Mouse (Mus musculus): ENCODE measurements around the gene Atp1b3.
A peak's percentile ranks its signal among the peaks of the same experiment; 100 is the strongest.
"Not testable (repeated sequence)": the region's sequence is repeated elsewhere in the genome, so short reads cannot be mapped to it uniquely, and the experiment has no call there.

Gene Atp1b3

DNA sequence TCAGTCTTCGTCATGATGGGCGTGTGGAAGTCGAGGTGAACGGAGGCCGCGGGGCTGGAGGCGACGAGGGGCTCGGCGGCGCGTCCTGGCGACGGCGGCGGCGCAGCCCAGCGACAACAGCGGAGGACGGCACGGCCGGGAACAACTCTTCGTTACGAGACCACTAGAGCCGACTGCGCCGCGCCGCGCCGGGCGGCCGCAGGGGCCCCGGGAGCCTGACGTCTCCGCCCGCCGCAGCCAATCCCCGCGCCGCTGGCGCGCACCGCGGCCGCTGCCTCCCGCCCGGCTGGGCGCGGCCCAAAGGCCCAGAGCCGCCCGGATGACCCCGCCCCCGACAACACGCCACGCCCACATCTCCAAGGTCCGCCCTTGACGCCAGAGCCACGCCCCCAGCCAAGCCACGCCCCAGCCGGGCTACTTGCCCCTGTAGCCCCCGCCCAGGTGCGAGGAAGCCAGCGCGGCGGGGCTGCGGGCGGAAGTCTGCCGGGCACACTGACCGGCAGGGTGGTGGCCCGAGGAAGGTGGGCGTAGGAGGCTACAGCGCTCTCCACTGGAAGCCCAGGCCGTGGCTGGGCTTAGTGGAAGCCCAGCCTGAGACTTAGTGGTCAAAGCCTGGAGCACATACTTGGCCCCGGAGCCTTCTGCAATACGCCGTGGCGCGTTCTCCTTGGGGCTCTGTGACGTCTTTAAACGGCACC, at the start of gene Atp1b3:
Gene Atp1b3, minus strand, starts transcription at position 302 of the 698 bp plus-strand sequence.
- peak; percentile 100 for DNase-seq

DNA sequence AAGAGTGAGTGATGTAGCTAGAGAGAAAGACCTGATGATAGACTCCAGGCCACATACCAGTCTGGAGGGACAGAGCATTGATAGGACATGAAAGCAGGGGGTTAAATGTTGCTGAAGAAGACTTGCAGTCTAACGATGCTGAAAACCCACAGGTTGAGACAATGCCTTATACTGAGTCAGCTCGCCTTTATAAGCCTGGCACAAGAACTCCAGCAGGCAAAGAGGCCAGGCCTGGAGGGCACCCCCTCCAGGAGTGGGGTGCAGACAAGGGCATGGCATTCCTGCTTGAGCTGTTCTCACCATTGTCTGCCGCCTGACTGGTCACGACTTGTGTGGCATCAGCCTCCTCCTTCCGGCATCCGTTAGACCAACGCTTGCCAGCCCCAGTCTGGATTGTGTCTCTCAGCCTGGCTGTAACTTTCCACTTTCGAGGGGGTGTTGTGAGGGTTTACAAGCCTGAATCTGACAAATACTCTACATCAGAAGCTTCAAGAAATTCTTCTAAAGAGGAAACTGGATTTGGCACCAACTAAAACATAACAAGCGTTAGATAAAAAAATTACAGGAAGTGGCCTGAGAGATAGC, 48.7 kb upstream of the Atp1b3 start:
- DNase-seq = peak; percentile 34

DNA sequence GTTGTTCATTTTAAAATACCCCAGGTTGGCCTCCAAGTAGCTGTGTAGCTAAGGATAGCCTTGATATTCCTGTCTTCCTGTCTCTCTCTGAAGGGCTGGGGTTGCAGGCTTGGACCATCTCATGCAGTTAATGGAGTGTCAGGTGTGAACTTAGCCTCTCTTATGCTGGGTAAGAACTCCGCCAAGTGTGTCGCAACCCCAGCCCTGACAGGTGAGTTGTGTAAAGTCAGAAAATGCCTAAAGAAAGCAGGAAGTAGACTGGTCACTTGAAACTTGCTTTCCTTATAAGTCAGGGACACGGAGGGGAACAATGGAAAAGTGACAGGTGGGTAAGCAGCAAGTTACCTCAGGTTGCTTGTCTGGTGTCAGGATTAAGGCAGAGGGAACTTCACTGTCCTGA, 40.1 kb upstream of the Atp1b3 start:
- DNase-seq = no peak

DNA sequence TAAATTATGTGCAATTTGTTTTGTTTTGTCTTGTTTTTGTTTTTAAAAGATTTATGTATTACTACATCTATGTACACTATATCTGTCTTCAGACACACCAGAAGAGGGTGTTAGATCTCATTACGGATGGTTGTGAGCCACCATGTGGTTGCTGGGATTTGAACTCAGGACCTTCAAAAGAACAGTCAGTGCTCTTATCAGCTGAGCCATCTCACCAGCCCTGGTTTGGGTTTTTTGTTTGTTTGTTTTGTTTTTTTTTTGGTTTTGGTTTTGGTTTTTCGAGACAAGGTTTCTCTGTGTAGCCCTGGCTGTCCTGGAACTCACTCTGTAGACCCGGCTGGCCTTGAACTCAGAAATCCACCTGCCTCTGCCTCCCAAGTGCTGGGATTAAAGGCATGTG, 35.7 kb upstream of the Atp1b3 start:
- DNase-seq = not testable (repeated sequence)

DNA sequence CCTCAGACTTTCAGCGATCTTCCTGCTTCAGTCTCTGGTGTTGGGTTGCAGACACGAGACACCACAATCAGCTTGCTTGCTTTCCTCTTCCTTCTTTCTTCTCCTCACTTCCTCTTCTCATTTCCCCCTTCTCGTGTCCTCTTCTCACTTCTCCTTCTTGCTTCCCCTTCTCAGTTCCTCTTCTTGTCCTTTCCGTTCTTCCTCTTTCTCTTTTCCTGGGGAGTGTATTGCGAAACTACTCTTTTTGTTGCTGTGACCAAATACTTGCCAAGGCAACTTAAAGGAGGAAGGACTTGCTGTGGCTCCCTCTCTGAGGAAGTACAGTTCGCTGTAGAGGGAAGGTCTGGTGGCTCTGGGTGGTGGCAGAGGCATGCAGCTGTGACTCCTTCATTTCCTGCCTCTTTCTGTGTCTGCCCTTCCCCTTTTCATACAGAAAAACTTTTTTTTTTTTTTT, 35.2 kb upstream of the Atp1b3 start:
- no peak for DNase-seq

DNA sequence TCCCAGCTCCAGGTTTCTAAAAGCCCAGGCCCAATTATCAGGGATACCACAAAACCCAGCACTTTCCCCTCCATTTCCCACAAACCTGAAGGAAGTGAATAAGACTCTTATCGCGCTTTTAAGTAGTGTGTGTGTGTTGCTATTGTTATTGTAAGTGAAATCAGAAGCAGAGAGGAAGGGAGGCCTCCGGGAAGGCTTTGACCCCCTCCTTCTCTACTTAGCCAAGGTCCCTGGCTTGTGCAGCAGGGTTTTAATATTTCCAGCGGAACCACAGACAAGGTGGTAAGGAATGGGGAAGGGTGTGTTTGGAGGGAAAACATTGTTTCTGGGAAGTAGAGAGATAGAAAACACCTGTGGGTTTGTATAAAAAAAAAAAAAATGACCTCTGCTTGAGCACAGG, 34.4 kb upstream of the Atp1b3 start:
- no peak for DNase-seq

DNA sequence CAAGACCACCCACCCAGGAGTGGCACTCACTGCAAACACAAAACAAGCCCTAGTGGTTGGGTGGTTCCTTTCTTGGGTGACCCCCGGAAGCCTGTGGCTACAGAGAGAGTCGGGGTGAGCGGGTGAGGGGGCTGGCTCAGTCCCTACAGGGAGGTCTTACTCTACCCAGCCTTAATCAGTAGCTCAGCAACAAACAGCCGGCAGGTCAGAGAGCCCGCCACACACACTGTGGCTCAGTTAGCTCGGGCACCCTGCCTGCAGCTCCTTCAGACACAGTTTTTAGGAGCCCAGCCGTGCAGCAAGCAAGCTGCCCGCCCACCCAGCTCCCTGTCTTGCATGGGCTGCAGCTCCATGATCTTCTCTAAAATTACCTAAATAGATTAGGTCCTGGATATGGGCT, 33.9 kb upstream of the Atp1b3 start:
- no peak for DNase-seq

DNA sequence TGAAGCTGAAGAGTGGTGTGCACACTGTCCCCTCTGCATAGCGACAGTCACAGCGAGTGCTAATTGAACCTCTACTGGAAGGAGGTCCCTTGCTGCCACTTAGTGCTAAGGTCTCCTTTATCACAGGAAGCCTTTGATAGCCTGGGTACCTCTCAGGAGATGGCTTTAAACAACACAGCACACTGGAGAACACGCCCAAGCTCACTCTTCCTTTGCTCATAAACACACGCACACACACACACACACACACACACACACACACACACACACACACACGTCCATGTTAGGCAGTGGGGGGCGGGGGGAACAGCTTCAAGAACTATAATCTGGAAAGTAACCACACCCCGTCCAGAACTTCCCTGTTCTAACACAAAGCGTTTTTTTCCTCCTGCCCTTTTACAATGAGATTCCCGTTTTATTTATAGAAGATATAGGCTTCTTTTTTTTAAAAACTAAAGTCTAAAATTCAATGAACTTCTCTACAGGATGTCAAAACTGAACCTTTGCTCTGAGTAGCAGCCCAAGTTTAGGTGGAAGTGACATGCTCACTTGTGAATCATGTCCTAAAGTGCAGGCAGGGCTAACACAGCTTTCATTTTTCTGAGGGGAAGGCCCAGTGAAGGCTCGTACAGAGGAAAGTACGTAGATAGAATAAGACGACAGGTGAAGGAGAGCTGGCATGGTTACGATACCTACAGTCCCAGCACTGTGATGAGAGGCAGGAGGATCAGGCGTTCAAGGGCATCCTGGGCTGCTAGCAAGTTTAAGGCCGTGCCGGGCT, 30.9 kb upstream of the Atp1b3 start:
- no peak for DNase-seq

DNA sequence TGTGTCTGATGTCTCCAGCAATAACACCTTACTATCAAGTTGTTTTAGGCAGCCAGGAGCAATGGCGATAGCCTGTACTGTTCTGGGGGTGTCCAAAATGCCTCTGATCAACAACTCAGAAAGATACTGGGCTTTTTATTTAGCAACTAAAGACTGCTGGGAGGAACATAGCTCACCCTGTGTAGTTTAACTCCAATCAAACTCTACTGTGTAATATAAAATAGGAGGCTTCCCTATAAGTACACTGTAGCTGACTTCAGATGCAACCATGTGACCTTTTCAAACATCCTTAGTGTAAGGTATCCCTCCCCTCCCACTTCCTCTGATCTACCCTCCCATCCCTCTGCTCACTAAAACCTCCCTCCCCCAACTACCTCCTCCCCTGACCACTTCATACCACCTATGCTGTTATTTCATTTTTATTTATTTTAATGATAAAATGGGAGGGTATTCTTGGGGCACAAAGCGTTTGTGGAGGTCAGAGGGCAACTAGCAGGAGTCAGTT, 29.5 kb upstream of the Atp1b3 start:
- DNase-seq = no peak

DNA sequence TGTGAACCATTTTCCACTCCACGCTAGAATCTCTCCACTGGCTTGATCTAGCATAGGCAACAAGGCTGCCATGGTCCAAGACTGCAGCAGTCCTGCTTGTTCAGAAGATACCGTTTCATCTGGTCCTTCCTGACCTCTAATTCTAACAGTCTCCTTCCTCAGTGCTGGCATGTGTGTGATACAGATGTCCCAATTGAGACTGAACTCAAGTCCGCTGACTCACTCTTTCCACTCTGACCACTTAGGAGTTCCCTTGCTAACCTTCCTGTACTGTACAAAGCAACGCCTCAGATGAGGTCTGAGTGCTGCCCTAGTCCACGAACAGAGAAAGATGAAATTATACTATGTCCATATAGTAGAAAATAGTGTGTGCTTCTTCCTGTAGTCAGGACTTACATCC, 28.9 kb upstream of the Atp1b3 start:
- no peak for DNase-seq

DNA sequence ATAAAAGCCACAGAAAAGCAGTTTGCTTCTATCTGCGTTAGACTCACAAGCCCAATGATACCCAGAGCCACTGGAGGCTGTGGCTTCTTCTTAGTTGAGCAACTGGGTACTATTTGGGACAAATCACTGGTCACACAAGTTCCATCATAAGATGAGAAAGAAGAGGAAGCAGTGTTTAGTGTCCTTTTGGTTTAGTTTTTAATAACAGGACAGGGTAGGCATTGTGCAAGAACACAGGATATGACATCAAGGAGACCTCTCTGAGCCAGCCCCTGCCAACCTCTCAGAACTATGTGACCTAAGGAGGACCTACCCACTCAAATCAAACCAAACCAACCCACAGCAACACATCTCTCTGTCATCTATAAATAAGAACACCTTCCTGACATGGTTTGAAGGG, 27.7 kb upstream of the Atp1b3 start:
- no peak for DNase-seq

DNA sequence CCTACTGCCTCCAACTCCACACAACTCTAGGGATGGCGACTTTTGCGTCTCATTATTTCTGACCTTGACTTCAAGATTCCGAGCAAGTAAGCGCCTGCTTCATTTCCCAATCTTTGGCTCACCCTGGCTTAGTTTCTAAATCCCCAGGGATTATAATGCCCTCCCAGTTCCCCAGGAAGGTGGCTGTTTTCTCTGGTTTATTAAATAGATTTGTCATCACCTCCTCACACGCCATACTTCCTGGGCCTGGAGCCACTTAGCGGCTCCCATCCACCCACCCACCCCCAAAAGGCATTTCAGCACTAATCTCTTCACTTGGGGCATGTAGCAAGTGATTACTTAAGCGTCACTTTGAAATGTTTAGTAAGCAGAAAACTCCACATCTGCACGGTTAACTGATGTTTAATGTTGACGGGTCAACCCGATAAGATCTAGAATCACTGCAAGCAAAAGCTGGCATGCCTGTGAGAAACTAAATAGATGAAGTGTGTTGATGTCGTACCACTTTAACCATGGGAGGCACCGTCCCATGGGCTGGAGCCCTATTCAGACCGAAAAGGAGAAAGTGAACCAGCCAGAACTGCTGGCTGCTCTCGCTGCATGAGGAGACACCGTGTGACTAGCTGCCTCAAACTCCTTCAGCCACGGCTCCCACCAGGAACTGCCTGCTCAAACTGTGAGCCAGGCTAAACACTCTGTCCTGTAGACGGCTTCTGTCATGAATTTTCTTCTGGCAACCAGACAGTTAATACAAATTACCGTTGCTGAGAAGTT, 19.7 kb upstream of the Atp1b3 start:
- DNase-seq = no peak

DNA sequence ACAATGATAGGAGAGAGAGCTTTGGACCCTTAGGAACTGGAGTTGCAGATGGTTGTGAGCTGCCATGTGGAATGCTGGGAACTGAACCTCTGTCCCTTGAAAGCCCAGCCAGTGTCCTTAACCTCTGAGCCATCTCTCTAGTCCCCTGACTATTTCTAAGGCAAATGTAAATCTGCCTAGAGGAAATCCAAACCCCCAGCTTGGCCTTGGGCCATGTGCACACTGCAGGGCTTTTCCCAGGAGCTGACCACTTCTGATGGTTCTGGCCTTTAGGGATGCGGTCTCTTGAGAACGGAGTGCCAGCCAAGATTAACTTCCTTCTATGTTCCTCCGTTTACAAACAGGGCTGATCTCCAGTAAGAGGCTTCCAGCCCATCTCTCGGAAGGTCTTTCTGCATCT, 18.5 kb upstream of the Atp1b3 start:
- no peak for DNase-seq

DNA sequence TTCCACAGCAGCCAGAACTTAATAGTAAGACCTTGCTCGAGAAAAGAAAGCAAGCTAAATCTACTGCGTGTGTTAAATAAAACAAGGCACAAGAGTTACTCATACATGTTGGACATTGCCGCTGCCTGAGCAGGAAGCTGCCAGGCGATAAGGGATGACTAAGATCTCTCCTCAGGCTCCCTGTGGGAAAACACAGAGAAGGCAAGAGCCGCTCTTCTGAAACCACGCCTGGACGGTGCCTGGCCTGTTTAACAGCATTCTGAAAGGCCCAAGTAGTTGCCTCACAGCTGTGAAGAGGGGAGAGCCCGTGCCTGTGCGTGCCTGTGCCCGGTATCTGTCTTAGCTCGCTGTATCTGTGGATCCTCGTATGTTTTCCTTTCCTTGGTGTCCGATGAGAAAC, 17.2 kb upstream of the Atp1b3 start:
- no peak for DNase-seq

DNA sequence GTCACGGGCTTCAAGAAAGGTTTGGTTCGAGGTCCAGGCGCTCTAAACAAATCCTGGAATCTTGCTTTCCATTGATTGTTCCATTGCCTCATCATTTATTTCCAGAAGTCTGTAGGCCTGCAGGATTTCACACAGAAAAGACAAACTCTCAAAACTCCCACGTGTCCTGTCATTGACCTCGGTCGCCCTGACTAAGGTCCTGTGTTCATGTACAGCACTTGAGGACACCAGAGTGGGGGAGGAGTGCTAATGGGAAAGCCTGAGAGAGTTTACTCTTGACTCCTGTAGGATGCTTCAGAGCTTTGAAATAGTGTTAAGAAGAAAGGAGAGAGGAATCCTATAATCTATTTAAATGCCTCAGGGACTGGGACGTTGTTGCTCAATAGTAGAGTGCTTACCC, 15.3 kb upstream of the Atp1b3 start:
- no peak for DNase-seq

DNA sequence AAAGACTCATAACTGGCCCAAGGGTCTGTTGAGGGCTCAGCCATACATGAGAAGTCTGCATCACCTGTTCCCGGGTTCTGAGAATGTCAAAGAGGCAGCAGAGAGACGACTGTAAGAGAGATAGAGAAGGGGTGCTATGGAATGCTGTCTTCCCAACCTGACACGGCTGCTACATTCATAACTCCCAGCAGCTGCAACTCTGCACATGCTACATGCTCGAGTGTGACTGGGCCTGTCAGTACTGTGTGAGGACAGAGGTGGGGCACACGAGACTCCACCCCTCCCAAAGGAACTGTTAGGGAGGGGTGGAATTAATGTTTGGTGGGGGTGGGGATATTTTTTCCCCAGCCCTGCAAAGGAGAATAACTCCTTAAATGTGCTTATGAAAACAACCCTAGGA, 14.5 kb upstream of the Atp1b3 start:
- DNase-seq = no peak

DNA sequence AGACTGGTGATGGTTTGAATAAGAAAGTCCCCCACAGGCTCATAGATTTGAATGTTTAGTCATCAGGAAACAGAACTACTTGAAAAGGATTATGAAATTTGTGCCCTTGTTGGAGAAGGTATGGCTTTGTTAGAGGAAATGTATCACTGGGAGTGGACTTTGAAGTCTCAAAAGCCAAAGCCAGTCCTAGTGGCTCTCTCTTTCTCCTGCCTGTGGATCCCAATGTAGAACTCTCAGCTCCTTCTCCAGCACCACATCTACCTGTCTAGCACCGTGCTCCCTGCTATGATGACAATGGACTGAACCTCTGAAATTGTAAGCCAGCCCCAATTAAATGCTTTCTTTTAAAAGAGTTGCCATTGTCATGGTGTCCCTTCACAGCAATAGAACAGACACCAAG, 12.9 kb upstream of the Atp1b3 start:
- DNase-seq = no peak

DNA sequence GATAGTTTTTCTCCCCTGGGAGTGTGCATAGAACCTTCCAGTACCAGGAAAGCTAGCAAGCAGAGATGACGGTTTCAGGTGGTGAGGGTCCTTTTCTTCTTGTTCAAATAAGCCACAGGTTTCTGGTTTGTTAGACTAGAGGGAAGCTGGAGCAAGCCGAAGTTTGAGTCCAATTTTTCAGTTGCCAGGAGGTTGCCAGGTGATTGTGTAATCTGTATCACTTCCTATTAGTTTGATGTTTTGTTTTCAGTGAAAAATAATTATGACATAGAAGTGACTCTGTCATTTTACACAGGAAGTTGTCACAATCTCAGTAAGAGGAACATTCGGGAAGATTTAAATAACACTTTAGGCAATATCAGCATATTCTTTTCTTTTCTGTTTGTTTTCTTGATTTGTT, 11.6 kb upstream of the Atp1b3 start:
- DNase-seq = no peak

DNA sequence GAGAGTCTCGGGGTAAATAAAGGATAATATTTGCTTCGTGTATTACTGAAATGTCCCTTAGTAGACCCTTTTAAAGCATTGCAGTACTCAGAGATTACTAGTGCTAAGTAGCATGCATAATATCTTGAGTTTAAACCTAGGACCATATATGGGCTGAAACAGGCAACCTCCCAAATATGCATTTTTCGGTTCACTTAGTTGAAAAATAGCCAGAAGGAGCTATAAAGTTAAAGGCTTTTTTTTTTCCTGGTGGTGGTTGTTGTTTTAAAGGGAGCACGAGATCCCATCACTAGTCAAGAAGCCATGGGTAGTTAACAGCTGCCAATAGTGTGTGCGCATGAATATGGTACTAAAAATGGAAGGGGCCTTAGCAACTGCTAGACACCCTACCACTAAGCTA, 6.8 kb upstream of the Atp1b3 start:
- DNase-seq = no peak

DNA sequence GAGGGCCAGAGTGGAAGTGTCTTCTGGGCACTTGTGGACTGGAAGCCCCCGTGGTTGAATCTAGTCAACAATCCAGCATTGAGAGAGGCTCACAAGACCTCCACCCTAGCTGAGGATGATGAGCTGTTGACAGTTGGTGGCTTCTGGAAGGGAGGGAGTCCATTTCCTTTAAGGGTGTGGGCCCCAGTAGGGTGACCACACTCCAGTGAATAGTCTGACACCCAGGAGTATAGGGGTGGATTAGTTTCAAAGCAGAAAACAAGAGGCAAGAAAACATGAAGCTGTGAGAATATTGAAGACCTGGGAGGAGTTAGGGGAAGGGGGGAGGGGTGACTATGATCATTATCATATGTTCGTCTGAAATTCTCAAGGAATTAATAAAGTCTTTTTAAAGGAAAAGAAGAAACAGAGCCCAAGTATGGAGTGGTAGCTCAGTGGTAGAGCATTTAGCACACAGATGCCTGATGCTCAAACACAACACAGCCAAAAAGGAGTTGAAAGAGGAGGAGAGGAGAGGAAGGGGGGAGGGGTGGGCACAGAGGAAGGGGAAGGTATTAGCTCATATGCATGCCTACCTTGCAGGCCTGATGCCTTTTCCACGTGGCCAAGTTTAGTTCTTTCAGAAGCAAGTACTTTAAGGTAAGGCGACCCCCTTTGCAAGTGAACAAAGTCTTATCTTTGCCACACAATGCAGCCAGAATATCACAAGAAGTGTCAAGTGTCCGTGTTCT, 5.6 kb upstream of the Atp1b3 start:
- DNase-seq = no peak

DNA sequence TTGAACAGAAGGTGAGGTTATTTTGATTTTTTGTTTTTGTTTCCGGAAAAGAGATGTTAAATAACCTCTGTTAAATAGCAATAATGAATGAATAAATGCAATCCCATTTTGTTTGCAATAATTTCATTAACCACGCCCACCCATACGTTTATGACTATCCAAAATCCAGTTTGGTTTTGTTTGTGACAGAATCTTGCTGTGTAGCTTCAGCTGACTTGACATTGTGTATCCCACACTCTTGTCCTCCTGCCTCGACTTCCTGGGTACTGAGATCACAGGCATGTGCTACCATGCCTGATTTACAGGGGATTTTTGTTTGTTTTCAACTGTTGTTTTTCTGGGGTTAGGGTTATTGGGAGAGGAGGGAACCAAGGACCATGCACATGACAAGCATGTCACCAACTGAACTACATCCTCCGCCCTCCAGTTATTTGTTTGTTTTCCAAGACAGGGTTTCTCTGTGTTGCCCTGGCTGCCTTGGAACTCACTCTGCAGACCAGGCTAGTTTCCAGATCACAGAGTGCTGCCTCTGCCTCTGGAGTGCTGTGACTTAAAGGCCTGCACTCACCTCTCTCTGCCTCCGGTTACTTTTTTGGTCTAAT, 1.1 kb upstream of the Atp1b3 start:
- DNase-seq = no peak

DNA sequence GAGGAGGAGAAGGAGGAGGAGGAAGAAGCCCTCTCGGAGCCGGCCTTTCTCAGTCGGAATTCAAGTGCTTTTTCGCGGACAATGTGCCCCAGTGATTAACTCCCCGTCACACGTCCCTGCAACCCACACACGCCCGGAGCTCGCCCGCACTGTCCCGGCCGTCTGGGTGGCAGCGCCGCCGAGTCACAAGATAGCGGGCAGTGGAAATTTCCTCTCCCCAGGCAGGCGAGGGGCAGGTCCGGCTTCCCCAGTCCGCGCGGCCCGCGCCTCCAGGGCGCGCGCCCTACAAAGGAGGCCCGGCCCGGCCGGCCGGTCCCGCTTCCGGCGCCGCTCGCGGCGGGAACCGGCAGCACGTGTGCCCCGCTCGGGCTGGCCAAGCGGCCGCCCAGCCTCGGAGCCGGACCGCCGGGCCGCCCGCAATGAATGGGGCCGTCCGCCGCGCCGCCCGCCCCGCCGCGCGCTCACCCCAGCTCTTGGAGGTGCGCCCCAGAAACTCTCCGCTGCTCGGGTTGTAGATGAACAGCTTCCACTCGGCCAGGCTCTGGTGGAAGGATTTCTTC, 581 bp downstream of the Atp1b3 start:
- DNase-seq = peak; percentile 78

All from kidney, adult 18-20 months (tissue).